Mouse (Mus musculus) lung, embryonic 16.5 days (tissue): ENCODE results near the gene Elavl1. TPM values are rescaled to one million over a fixed set of nuclear protein-coding genes. Genes with fewer than 3 reads are reported as not detected.
A peak's percentile ranks its signal among the peaks of the same experiment; 100 is the strongest.
"Not testable (repeated sequence)": the region's sequence is repeated elsewhere in the genome, so short reads cannot be mapped to it uniquely, and the experiment has no call there.

Experiments used
- ATAC-seq: fragments of 200-750 bp; cut with Nextera tagmentation; 2 replicates; pipeline ENCODE4 v1.8.0; 2017; ENCODE audit warnings: low read depth, mild to moderate bottlenecking, moderate library complexity
- H3K27ac ChIP-seq: fragments of 300-500 bp; sonication (generic); 2 replicates; pipeline ENCODE4 v1.5.1; 2014; ENCODE audit warnings: mild to moderate bottlenecking, control low read depth, low read length
- H3K27me3 ChIP-seq: fragments of 300-500 bp; sonication (generic); 2 replicates; pipeline ENCODE4 v1.6.1; 2014; ENCODE audit warnings: low read depth, low read length, mixed read lengths; ENCODE audit not compliant: control insufficient read depth, insufficient read depth
- H3K36me3 ChIP-seq: fragments of 300-500 bp; sonication (generic); 2 replicates; pipeline ENCODE4 v1.6.1; 2014; ENCODE audit warnings: low read length; ENCODE audit not compliant: control insufficient read depth, insufficient read depth
- H3K4me1 ChIP-seq: fragments of 300-500 bp; sonication (generic); replicated peaks from 2 replicates; pipeline ENCODE4 v1.6.1; 2014; ENCODE audit warnings: low read length, mixed read lengths; ENCODE audit not compliant: control insufficient read depth, insufficient read depth
- H3K4me2 ChIP-seq: fragments of 300-500 bp; sonication (generic); 2 replicates; pipeline ENCODE4 v1.6.1; 2014; ENCODE audit warnings: low read depth, low read length, control low read depth
- H3K4me3 ChIP-seq: fragments of 300-500 bp; sonication (generic); 2 replicates; pipeline ENCODE4 v1.5.1; 2014; ENCODE audit warnings: mild to moderate bottlenecking, low read length, control low read depth
- H3K9ac ChIP-seq: fragments of 300-500 bp; sonication (generic); 2 replicates; pipeline ENCODE4 v1.6.1; 2014; ENCODE audit warnings: low read length, control low read depth
- H3K9me3 ChIP-seq: fragments of 300-500 bp; sonication (generic); 2 replicates; pipeline ENCODE4 v1.6.1; 2016; ENCODE audit warnings: low read length; ENCODE audit not compliant: control insufficient read depth
- WGBS: fragments of 180-500 bp; shearing (Covaris S2); extraction: QIAGEN DNeasy Blood & Tissue Kit; methylation state at CpG from one replicate; pipeline ENCODE4 v1.1.7; 2014; 5-methylcytosine and 5-hydroxymethylcytosine counted together
- polyA plus RNA-seq: library from polyadenylated mRNA; unstranded; fragments of >200 nt; fragmentation: Nextera tagmentation; extraction: Ambion mirVana; gene quantifications from 2 replicates; pipeline ENCODE4 v1.2.1, GENCODE M21; 2015

Elavl1 gene
- polyA plus RNA-seq, 1 experiment from 2014 or later, result 224 TPM

DNA sequence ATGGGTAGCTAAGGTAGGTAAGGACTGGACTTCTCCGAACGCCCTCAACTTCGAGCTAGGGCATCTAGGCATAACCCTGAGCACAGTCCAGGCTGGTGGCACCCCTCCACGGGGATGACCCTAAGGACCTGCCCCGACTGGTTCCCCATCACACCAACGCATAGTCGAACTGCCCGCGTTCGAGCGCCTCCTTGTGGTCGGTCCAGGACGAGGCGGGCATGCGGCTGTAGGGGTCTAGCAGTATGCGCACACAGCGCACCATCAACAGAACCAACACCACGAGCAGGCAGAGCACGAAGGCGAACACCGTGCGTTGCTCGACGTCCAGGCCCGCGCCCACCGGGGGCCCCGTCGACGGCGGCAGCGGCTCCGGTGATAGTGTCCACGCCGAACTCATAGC is 67.0 kb downstream of the Elavl1 start:
- H3K36me3 ChIP-seq, result peaks cover 14% of the 10 kb centered on the region
- no peaks in the 10 kb centered on the region for H3K27me3 ChIP-seq
- ATAC-seq, result peak; percentile 55
- H3K4me1 ChIP-seq, result peaks cover 18% of the 10 kb centered on the region
- peak overlapping the region; percentile 79 for H3K9ac ChIP-seq
- WGBS, result 2% methylated on average over 35 of the region's 35 CpGs
- H3K4me3 ChIP-seq, result peak overlapping the region; percentile 78
- H3K9me3 ChIP-seq, result no peaks in the 10 kb centered on the region
- H3K4me2 ChIP-seq, result peak overlapping the region; percentile 95
- H3K27ac ChIP-seq, result peak overlapping the region; percentile 71; the same call in 1 of the 2 replicates

DNA sequence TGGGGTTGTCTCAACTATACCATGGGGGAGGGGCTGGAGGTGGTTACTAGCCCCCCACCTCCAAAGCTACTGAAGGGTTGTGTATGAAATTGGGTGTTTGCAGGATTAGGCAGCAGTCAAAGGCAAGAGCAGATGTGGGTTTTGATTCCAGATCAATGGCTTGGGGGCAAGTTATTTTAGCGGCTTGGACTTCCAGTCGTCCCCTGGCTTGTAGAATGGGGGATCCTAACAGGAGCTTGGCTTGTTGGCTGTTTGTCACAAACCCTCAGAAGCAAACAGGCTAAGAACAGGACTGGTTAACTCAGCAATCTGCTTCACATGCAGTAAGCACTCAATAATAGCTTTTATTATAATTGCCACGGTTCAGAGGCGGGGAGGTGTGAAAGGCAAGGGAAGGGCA is 67.9 kb downstream of the Elavl1 start:
- no peak overlapping the region for H3K27ac ChIP-seq
- no peak overlapping the region for H3K9ac ChIP-seq
- ATAC-seq, result no peak
- no peak overlapping the region for H3K4me2 ChIP-seq
- no peak overlapping the region for H3K4me3 ChIP-seq
- peaks cover 21% of the 10 kb centered on the region for H3K4me1 ChIP-seq
- H3K36me3 ChIP-seq, result peaks cover 10% of the 10 kb centered on the region
- WGBS, result 78% methylated on average over 4 of the region's 4 CpGs
- H3K27me3 ChIP-seq, result no peaks in the 10 kb centered on the region
- no peaks in the 10 kb centered on the region for H3K9me3 ChIP-seq

DNA sequence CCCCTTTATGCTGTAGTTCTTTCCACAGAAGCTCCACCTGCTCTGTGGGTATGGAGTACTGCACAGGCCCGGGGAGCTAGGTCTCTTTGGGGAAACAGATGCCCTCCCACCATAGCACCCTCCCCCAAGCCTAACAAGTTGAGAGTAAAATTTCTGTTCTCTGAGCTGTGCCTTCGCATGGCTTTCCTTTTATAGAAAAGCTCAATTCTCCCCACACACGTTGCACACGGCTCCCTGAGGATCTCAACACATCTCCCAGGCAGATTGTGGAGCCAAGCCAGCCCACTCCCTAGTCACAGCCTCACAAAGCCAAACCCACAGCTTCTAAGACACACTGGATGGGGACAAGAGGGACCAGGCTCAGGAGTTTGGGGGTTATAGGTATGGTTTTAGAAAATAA is 68.3 kb downstream of the Elavl1 start:
- no peak for ATAC-seq
- Histone ChIP-seq H3K9ac (no peak overlapping the region), H3K27me3 (no peaks in the 10 kb centered on the region), H3K4me3 (no peak overlapping the region), H3K27ac (no peak overlapping the region), H3K36me3 (peaks cover 6% of the 10 kb centered on the region), H3K4me2 (no peak overlapping the region), H3K4me1 (peaks cover 22% of the 10 kb centered on the region), H3K9me3 (no peaks in the 10 kb centered on the region)
- WGBS, result 48% methylated on average over 4 of the region's 4 CpGs

GRCm38 (mm10) chr8:4255471-4255870 is 69.7 kb downstream of the Elavl1 start:
- not testable (repeated sequence) for ATAC-seq
- H3K4me1 ChIP-seq, result peaks cover 24% of the 10 kb centered on the region

GRCm38 (mm10) chr8:4254001-4254400 is 71.2 kb downstream of the Elavl1 start:
- H3K4me3 ChIP-seq, result peak overlapping the region; percentile 96
- H3K27ac ChIP-seq, result no peak overlapping the region
- no peaks in the 10 kb centered on the region for H3K27me3 ChIP-seq
- no peaks in the 10 kb centered on the region for H3K9me3 ChIP-seq
- ATAC-seq, result no peak
- H3K4me2 ChIP-seq, result peak overlapping the region; percentile 75
- peaks cover 5% of the 10 kb centered on the region; the same call in 1 of the 2 replicates for H3K36me3 ChIP-seq
- WGBS, result 59% methylated on average over 6 of the region's 6 CpGs
- peak overlapping the region; percentile 97 for H3K9ac ChIP-seq
- H3K4me1 ChIP-seq, result peaks cover 22% of the 10 kb centered on the region

More at GRCm38 (mm10) chr8:4255471-4255870, 69.7 kb downstream of the Elavl1 start:
- WGBS, result 78% methylated on average over 7 of the region's 7 CpGs
- not testable (repeated sequence) for H3K4me3 ChIP-seq, H3K9me3 ChIP-seq, H3K9ac ChIP-seq, H3K36me3 ChIP-seq, H3K27me3 ChIP-seq, H3K27ac ChIP-seq, H3K4me2 ChIP-seq

DNA sequence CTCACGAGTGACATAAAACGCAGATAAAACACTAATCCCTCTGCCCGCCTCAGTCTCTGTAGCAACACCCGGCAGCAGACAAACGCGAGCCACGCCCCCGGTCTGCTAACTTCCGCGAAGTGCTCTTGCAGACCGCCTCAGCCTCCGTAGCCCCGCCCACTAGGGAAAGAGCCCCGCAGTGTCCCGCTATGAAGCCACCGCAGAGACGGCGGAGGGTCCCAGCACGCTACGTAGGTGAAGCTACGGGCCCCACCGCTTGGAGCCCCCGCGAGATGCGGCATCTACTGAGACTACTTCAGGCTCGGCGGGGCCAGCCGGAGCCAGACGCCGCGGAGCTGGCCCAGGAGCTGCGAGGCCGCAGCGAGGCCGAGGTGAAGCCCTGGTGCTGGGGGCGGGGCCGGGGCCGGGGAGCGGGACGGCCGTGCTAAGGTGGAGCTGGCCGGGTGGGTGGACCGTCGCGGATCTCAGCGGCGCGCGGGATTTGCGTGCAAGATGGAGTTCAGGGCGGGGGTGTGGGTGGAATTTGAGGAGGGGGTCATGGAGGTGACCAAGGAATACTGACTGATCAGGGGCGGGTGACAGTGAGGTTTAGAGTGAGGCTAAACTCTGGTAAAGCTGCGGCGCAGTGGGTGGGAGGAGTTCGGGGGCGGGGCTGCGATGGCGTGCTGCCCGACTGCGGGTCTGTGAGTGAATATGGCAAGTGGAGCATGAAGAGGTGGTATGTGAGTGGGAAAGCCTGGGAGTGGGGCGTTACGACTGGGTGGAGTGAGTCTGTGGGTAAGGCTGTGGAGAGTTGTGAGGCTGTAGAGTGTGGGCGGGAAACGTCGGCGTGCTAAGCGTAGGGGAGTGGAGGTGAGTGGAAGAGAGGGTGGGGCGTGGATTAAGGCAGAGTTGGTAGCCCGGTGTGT is 72.0 kb downstream of the Elavl1 start, which contains the start of gene Snapc2:
Gene Snapc2, plus strand, starts transcription at position 147 of the 908 bp plus-strand sequence.
- Histone ChIP-seq H3K36me3 (peaks cover 5% of the 10 kb centered on the region; the same call in 1 of the 2 replicates), H3K4me3 (peak within 1 kb of the TSS; percentile 96), H3K9me3 (no peaks in the 10 kb centered on the region), H3K27me3 (no peaks in the 10 kb centered on the region), H3K9ac (peak within 1 kb of the TSS; percentile 97), H3K4me2 (peak within 1 kb of the TSS; percentile 75), H3K4me1 (peaks cover 23% of the 10 kb centered on the region), H3K27ac (peak within 1 kb of the TSS; percentile 90)
- ATAC-seq, result peak; percentile 92
- under 1% methylated on average over 69 of the region's 69 CpGs for WGBS

GRCm38 (mm10) chr8:4252116-4252760 is 73.0 kb downstream of the Elavl1 start:
- ATAC-seq, result no peak
- H3K4me1 ChIP-seq, result peaks cover 18% of the 10 kb centered on the region
- H3K4me2 ChIP-seq, result peak overlapping the region; percentile 75
- H3K27me3 ChIP-seq, result no peaks in the 10 kb centered on the region
- peaks cover 5% of the 10 kb centered on the region; the same call in 1 of the 2 replicates for H3K36me3 ChIP-seq
- no peaks in the 10 kb centered on the region for H3K9me3 ChIP-seq
- peak overlapping the region; percentile 97 for H3K9ac ChIP-seq
- H3K27ac ChIP-seq, result no peak overlapping the region
- H3K4me3 ChIP-seq, result peak overlapping the region; percentile 96
- 42% methylated on average over 8 of the region's 8 CpGs for WGBS

DNA sequence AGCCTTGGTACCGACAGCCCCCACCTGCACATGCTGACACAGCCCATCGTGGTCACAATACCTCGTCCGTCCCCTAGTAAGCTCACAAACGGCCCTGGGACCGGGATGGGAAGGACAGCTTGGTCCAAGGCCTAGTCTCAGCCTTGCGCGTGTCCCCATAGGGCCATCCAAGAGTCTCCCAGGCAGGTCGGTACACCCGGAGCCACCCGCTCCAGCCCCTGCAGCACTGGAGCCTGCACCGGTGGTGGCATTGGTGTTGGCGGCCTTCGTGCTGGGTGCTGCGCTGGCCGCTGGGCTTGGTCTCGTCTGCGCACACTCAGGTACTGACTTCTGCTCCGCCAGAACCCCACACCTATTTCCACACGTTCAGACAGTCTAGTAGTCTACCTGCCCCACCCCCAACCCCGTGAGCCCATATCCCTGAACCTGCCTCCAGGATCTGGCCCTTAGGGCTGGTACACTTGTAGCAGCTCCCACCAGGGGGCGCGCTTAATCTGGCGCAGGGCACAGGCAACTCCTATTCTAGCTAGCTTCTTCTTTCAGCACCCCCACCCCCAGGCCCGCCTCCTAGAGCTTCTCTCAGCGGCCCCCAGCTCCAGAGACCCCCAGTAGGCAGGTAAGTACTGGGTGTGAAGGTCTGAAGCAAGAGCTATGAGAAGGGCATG is 74.8 kb downstream of the Elavl1 start:
- Histone ChIP-seq H3K36me3 (peaks cover 12% of the 10 kb centered on the region), H3K9ac (no peak overlapping the region), H3K9me3 (no peaks in the 10 kb centered on the region), H3K4me1 (peaks cover 18% of the 10 kb centered on the region), H3K4me2 (no peak overlapping the region), H3K27me3 (no peaks in the 10 kb centered on the region), H3K27ac (no peak overlapping the region), H3K4me3 (no peak overlapping the region)
- peak; percentile 16; the same call in 1 of the 2 replicates for ATAC-seq
- WGBS, result 37% methylated on average over 26 of the region's 26 CpGs

GRCm38 (mm10) chr8:4249213-4249612 is 76.0 kb downstream of the Elavl1 start:
- Histone ChIP-seq H3K9me3 (no peaks in the 10 kb centered on the region), H3K4me2 (no peak overlapping the region), H3K4me1 (peaks cover 17% of the 10 kb centered on the region), H3K36me3 (peaks cover 21% of the 10 kb centered on the region), H3K27ac (no peak overlapping the region), H3K4me3 (no peak overlapping the region), H3K27me3 (no peaks in the 10 kb centered on the region), H3K9ac (no peak overlapping the region)
- WGBS, result 21% methylated on average over 29 of the region's 29 CpGs
- ATAC-seq, result no peak
